Mouse (Mus musculus): ENCODE measurements around the gene Socs4.
A peak's percentile ranks its signal among the peaks of the same experiment; 100 is the strongest.

Socs4 gene

GRCm38 (mm10) chr14:47276637-47277393 lies at the start of gene Socs4, which contains the start of gene Wdhd1:
Gene Socs4 (plus strand): TSS chr14:47276931.
Gene Wdhd1 (minus strand): TSS chr14:47276857.
- peak; percentile 83 for DNase-seq (ENCODE audit: low spot score)

- DNase-seq (ENCODE audit: low spot score) = no peak
Observed at GRCm38 (mm10) chr14:47229796-47230376, 46.8 kb upstream of the Socs4 start.

- DNase-seq (ENCODE audit: low spot score) = no peak
Observed at GRCm38 (mm10) chr14:47233602-47234001, 43.1 kb upstream of the Socs4 start.

- DNase-seq (ENCODE audit: low spot score) = no peak
Observed at GRCm38 (mm10) chr14:47234032-47234431, 42.7 kb upstream of the Socs4 start.

- DNase-seq (ENCODE audit: low spot score) = no peak
Observed at GRCm38 (mm10) chr14:47234526-47235250, 42.0 kb upstream of the Socs4 start.

- DNase-seq (ENCODE audit: low spot score) = no peak
Observed at GRCm38 (mm10) chr14:47236491-47236890, 40.2 kb upstream of the Socs4 start.

GRCm38 (mm10) chr14:47237286-47237685 lies 39.4 kb upstream of the Socs4 start:
- no peak for DNase-seq (ENCODE audit: low spot score)

GRCm38 (mm10) chr14:47240600-47240999 lies 36.1 kb upstream of the Socs4 start:
- DNase-seq (ENCODE audit: low spot score) = no peak

GRCm38 (mm10) chr14:47241046-47241445 lies 35.7 kb upstream of the Socs4 start:
- no peak for DNase-seq (ENCODE audit: low spot score)

GRCm38 (mm10) chr14:47242753-47243152 lies 34.0 kb upstream of the Socs4 start:
- DNase-seq (ENCODE audit: low spot score) = no peak

GRCm38 (mm10) chr14:47249839-47250238 lies 26.9 kb upstream of the Socs4 start:
- peak; percentile 20 for DNase-seq (ENCODE audit: low spot score)

GRCm38 (mm10) chr14:47264866-47265265 lies 11.9 kb upstream of the Socs4 start:
- DNase-seq (ENCODE audit: low spot score) = no peak

GRCm38 (mm10) chr14:47265829-47266228 lies 10.9 kb upstream of the Socs4 start:
- DNase-seq (ENCODE audit: low spot score) = no peak

- DNase-seq (ENCODE audit: low spot score) = no peak
Observed at GRCm38 (mm10) chr14:47269056-47269455, 7.7 kb upstream of the Socs4 start.

GRCm38 (mm10) chr14:47269706-47270105 lies 7.0 kb upstream of the Socs4 start:
- no peak for DNase-seq (ENCODE audit: low spot score)

GRCm38 (mm10) chr14:47273751-47274150 lies 3.0 kb upstream of the Socs4 start:
- no peak for DNase-seq (ENCODE audit: low spot score)

- no peak for DNase-seq (ENCODE audit: low spot score)
Observed at GRCm38 (mm10) chr14:47275417-47275816, 1.3 kb upstream of the Socs4 start.

GRCm38 (mm10) chr14:47276036-47276603 lies 611 bp upstream of the Socs4 start:
- no peak for DNase-seq (ENCODE audit: low spot score)

GRCm38 (mm10) chr14:47279058-47279457 lies 2.3 kb downstream of the Socs4 start:
- no peak for DNase-seq (ENCODE audit: low spot score)

- DNase-seq (ENCODE audit: low spot score) = no peak
Observed at GRCm38 (mm10) chr14:47281535-47281934, 4.8 kb downstream of the Socs4 start.

GRCm38 (mm10) chr14:47283568-47283967 lies 6.8 kb downstream of the Socs4 start:
- no peak for DNase-seq (ENCODE audit: low spot score)

GRCm38 (mm10) chr14:47285271-47285670 lies 8.5 kb downstream of the Socs4 start:
- DNase-seq (ENCODE audit: low spot score) = no peak

GRCm38 (mm10) chr14:47286215-47286614 lies 9.5 kb downstream of the Socs4 start:
- DNase-seq (ENCODE audit: low spot score) = no peak

All from adipocyte (in vitro differentiated cells).